Mouse (Mus musculus) forebrain, postnatal 0 days (tissue): ENCODE results near the gene Gsn. TPM values are rescaled to one million over a fixed set of nuclear protein-coding genes. Genes with fewer than 3 reads are reported as not detected.

Source experiments
- ATAC-seq: fragments of 200-750 bp; cut with Nextera tagmentation; 2 replicates; pipeline ENCODE4 v1.8.0; 2017; ENCODE audit warnings: mild to moderate bottlenecking, moderate library complexity
- DNase-seq: peaks from one replicate; pipeline ENCODE4 v3.0.0-alpha.2; 2015
- H3K27ac ChIP-seq: fragments of 300-500 bp; sonication (generic); 2 replicates; pipeline ENCODE4 v1.5.1; 2014; ENCODE audit warnings: low read depth, mild to moderate bottlenecking, antibody characterized with exemption, low read length, moderate library complexity, mixed read lengths
- H3K27me3 ChIP-seq: fragments of 300-500 bp; sonication (generic); 2 replicates; pipeline ENCODE4 v1.6.1; 2014; ENCODE audit warnings: mild to moderate bottlenecking, low read length, mixed read lengths; ENCODE audit not compliant: insufficient read depth
- H3K36me3 ChIP-seq: fragments of 300-500 bp; sonication (generic); 2 replicates; pipeline ENCODE4 v1.6.1; 2014; ENCODE audit warnings: mild to moderate bottlenecking, moderate library complexity; ENCODE audit not compliant: insufficient read depth
- H3K4me1 ChIP-seq: fragments of 300-500 bp; sonication (generic); 2 replicates; pipeline ENCODE4 v1.6.1; 2014; ENCODE audit warnings: antibody characterized with exemption; ENCODE audit not compliant: insufficient read depth
- H3K4me2 ChIP-seq: fragments of 300-500 bp; sonication (generic); 2 replicates; pipeline ENCODE4 v1.6.1; 2014; ENCODE audit warnings: low read depth, mild to moderate bottlenecking, moderate library complexity
- H3K4me3 ChIP-seq: fragments of 300-500 bp; sonication (generic); 2 replicates; pipeline ENCODE4 v1.5.1; 2014; ENCODE audit warnings: low read depth, low read length, mixed read lengths
- H3K9ac ChIP-seq: fragments of 300-500 bp; sonication (generic); 2 replicates; pipeline ENCODE4 v1.6.1; 2014; ENCODE audit warnings: mild to moderate bottlenecking
- H3K9me3 ChIP-seq: fragments of 300-500 bp; sonication (generic); 2 replicates; pipeline ENCODE4 v1.6.1; 2016; ENCODE audit warnings: low read length
- CTCF ChIP-seq: sonication (generic); IDR thresholded peaks from 2 replicates; pipeline ENCODE4 v1.5.1; 2016; ENCODE audit warnings: antibody characterized with exemption, control low read depth, low read depth
- WGBS: fragments of 180-500 bp; shearing (Covaris S2); extraction: QIAGEN DNeasy Blood & Tissue Kit; methylation state at CpG from one replicate; pipeline ENCODE4 v1.1.7; 2014; 5-methylcytosine and 5-hydroxymethylcytosine counted together
- polyA plus RNA-seq: library from polyadenylated mRNA; unstranded; fragments of >200 nt; fragmentation: Nextera tagmentation; extraction: Ambion mirVana; gene quantifications from 2 replicates; pipeline ENCODE4 v1.2.1, GENCODE M21; 2015
- total RNA-seq: library from RNA; depleted of rRNA; stranded (reverse); fragments of >200 nt; gene quantifications from 2 replicates; pipeline ENCODE4 v1.2.3, GENCODE M21; 2014; rRNA removed

Gene Gsn
- total RNA-seq (24.3 and 30.3 TPM in 2 replicates), polyA plus RNA-seq (24.3 and 27.2 TPM in 2 replicates)

DNA sequence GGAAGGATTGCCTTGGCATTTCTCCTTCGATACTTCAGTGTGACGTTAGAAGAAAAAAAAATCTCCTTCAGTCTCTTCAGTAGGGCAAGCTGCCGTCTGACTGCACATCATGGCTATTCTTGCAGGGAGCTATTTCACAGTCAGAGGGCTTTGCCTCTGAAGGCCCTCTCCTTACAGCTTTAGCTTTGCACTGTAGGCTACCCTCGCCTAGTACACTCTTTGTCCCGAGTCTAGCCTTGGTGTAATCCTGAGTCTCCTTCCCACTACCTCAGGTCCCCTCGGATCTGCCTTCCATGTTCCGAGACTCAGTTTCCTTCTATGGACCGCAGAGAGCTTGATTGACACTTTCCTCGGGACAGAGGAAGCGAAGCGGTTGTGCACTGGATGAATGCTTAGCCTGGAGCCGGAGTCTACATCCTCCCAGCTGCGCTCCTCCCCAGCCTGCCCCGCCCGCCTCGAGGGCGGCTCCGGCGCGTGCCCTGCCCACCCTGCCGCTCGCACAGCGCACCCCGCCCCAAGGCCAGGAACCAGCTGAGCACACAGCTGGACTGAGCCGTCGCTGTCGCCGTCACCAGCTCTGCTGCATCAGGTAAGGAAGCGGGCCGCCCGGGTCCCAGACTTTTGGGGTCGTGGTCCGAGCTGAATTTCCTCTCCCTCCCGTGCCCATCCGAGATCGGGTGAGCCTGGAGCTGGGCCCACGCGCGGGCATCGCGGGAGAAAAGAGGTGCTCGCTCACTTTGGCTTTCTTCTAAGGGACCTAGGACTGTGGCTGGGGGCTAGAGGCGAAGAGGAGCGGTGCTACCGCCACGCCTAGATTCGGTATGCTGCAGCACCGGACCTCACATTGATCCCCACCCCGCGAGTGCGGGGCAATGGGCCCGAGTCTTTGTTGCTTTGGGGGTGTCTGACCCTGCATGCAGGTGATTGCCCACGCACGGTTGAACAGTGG lies at the start of gene Gsn:
Gene Gsn (plus strand): TSS at position 496 of the 949 bp plus-strand sequence.
- no peak within 1 kb of the TSS for H3K27ac ChIP-seq
- H3K4me1 ChIP-seq: no peaks in the 10 kb centered on the region; the same call in 1 of the 2 replicates
- DNase-seq (peak; percentile 49), ATAC-seq (peak; percentile 94)
- peak within 1 kb of the TSS; percentile 49 for H3K9ac ChIP-seq
- H3K36me3 ChIP-seq: no peaks in the 10 kb centered on the region
- H3K9me3 ChIP-seq: no peaks in the 10 kb centered on the region
- 3% methylated on average over 53 of the region's 54 CpGs for WGBS
- no peaks in the 10 kb centered on the region for H3K27me3 ChIP-seq
- peak within 1 kb of the TSS; percentile 50 for H3K4me3 ChIP-seq
- H3K4me2 ChIP-seq: peak within 1 kb of the TSS; percentile 88
- TF ChIP-seq CTCF: no peak

DNA sequence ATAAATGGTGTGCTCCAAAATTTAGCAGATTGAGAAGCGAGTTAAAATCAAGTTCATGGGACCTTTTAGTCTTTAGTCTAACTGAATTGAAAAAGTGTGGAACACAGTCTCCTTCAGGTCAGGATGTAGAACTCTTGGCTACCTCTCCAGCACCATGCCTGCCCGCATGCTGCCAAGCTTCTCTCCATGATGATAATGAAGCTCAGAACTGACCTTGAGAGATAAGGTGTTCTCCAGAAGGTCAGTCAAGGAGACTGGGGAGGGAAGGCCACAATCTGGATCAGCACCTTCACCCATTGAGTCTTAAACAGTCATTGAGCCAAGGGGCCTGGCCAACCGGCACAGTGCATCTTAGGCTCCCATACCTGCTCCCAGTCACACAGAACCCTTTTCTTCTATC lies 49.4 kb upstream of the Gsn start:
- Histone ChIP-seq H3K27ac (no peak overlapping the region), H3K9ac (no peak overlapping the region), H3K4me3 (no peak overlapping the region), H3K9me3 (no peaks in the 10 kb centered on the region), H3K4me1 (no peaks in the 10 kb centered on the region), H3K27me3 (no peaks in the 10 kb centered on the region), H3K36me3 (no peaks in the 10 kb centered on the region), H3K4me2 (no peak overlapping the region)
- ATAC-seq (no peak), DNase-seq (no peak)
- WGBS: 91% methylated on average over 3 of the region's 3 CpGs
- no peak for TF ChIP-seq CTCF

GRCm38 (mm10) chr2:35208054-35208453 lies 48.1 kb upstream of the Gsn start:
- DNase-seq (no peak), ATAC-seq (no peak)
- WGBS: 87% methylated on average over 3 of the region's 3 CpGs
- Histone ChIP-seq H3K27me3 (no peaks in the 10 kb centered on the region), H3K27ac (no peak overlapping the region), H3K4me3 (no peak overlapping the region), H3K9ac (no peak overlapping the region), H3K9me3 (no peaks in the 10 kb centered on the region), H3K4me2 (no peak overlapping the region), H3K36me3 (no peaks in the 10 kb centered on the region), H3K4me1 (no peaks in the 10 kb centered on the region)
- TF ChIP-seq CTCF: no peak

- TF ChIP-seq CTCF: no peak
- ATAC-seq: no peak
- H3K4me2 ChIP-seq: no peak overlapping the region
- H3K27ac ChIP-seq: no peak overlapping the region
- no peak overlapping the region for H3K9ac ChIP-seq
- no peaks in the 10 kb centered on the region for H3K4me1 ChIP-seq
- WGBS: 73% methylated on average over 8 of the region's 8 CpGs
- H3K27me3 ChIP-seq: no peaks in the 10 kb centered on the region
- no peak overlapping the region for H3K4me3 ChIP-seq
- H3K9me3 ChIP-seq: no peaks in the 10 kb centered on the region
- no peaks in the 10 kb centered on the region for H3K36me3 ChIP-seq
- DNase-seq: no peak
These were observed 47.1 kb upstream of the Gsn start for GRCm38 (mm10) chr2:35208931-35209665.

DNA sequence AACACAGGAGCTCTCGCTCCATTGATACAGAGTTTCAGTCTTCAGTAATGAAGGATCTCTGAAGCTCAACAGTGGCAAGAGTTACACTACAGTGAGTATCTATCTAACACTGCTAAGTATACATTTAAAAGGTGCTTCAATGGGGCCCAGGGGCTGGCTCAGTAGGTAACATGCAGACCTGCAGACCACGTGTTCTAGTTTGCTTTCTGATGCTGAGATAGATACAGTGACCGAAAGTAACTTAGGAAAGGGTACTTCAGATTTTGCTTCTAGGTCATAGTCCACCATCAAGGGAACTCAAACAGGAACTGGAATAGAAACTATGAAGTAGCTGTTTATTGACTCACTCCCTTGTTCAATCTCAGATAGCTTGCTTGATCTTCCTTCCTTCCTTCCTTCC lies 44.5 kb upstream of the Gsn start:
- Histone ChIP-seq H3K27ac (no peak overlapping the region), H3K9ac (no peak overlapping the region)

GRCm38 (mm10) chr2:35213345-35213910 lies 42.8 kb upstream of the Gsn start:
- no peaks in the 10 kb centered on the region for H3K27me3 ChIP-seq
- H3K4me2 ChIP-seq: no peak overlapping the region
- H3K9me3 ChIP-seq: no peaks in the 10 kb centered on the region
- no peak for DNase-seq
- WGBS: 88% methylated on average over 12 of the region's 12 CpGs
- no peak overlapping the region for H3K27ac ChIP-seq
- no peak for TF ChIP-seq CTCF
- no peaks in the 10 kb centered on the region for H3K36me3 ChIP-seq
- no peak for ATAC-seq
- H3K4me3 ChIP-seq: no peak overlapping the region
- H3K4me1 ChIP-seq: 0 out of 2 replicates have a peak, but pooled peaks cover 4% of the 10 kb centered on the region
- no peak overlapping the region for H3K9ac ChIP-seq

More for the DNA sequence above, 44.5 kb upstream of the Gsn start:
- WGBS: 89% methylated on average over 3 of the region's 3 CpGs
- no peak for TF ChIP-seq CTCF
- DNase-seq (no peak), ATAC-seq (no peak)
- Histone ChIP-seq H3K4me2 (no peak overlapping the region), H3K27me3 (no peaks in the 10 kb centered on the region), H3K9me3 (no peaks in the 10 kb centered on the region), H3K36me3 (no peaks in the 10 kb centered on the region), H3K4me3 (no peak overlapping the region), H3K4me1 (0 out of 2 replicates have a peak, but pooled peaks cover 4% of the 10 kb centered on the region)
